Mouse (Mus musculus) naive thymus-derived CD4-positive, alpha-beta T cell, adult 2 months (primary cell): Measurements from ENCODE around the gene Zrsr1.

ENCODE experiments used
- DNase-seq: peaks from one replicate; pipeline ENCODE4 v3.0.0-alpha.2; 2011; ENCODE audit warnings: low read depth

The Zrsr1 gene

GRCm38 (mm10) chr11:23008824-23009200 is 37.0 kb downstream of the Zrsr1 start:
- DNase-seq, result no peak

- DNase-seq, result no peak
Measured at GRCm38 (mm10) chr11:23013096-23013495, 41.3 kb downstream of the Zrsr1 start.

DNA sequence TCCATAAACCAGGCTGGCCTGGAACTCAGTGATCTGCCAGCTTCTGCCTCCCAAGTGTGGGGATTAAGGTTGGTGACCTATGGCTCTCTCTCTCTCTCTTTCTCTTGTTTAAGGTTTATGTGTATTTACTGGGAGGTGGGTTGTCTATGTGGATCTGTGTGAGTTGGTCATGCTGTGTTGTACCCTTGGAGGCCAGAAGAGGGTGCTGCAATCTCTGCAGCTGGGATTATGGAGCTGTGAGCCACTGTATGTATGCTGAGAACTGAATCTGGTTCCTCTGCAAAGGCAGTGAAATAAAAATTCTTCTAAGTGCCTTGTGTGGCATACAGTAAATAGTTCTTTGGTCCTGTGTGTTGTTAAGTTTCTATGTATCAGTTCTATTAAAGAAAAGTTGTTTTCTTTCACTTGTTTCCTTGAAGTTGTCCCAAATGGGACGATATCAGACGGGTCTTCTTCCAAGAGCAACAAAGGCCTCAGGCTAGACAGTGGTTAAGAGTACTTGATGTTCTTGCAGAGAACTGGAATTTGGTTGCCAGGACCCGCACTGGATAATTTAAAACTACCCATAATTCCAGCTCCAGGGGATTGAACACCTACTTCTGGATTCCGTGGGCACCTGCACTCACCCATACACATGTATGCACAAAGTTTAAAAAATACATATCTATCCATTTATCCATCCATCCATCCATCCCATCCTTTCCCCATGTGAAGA is 41.9 kb downstream of the Zrsr1 start:
- DNase-seq, result peak; percentile 40

- no peak for DNase-seq
Measured at GRCm38 (mm10) chr11:23014996-23015395, 43.2 kb downstream of the Zrsr1 start.

GRCm38 (mm10) chr11:23017943-23018342 is 46.1 kb downstream of the Zrsr1 start:
- DNase-seq, result no peak

DNA sequence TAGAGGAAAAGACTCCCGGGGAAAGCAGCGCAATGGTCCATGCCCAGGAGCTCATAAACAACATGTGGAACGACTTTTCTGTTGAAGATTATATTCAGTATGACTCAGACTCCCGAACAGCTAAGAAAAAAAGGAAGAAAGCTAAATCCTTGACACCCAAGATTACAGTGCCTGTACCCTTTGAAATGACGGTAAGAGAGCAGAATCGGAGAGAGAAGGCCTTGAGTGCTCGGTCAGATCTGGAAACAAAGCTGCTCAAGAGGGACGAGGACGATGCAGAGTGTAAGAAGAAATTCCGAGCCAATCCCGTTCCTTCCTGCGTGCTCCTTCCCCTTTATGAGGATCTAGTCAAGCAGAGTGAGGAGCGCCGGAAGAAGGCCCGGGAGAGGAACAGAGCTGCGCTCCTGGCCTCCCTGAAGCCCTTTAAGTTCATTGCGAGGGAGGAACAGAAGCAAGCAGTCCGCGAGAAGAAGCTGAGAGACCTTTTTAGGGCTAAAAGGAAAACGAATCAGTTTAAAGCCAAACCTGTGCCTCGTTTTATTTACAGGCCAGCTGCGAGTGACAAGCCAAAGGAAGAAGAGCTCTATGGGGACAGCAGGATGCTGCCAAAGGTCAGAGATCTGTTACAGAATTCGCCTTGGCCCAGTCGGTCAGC is 48.4 kb downstream of the Zrsr1 start:
- DNase-seq, result no peak

DNA sequence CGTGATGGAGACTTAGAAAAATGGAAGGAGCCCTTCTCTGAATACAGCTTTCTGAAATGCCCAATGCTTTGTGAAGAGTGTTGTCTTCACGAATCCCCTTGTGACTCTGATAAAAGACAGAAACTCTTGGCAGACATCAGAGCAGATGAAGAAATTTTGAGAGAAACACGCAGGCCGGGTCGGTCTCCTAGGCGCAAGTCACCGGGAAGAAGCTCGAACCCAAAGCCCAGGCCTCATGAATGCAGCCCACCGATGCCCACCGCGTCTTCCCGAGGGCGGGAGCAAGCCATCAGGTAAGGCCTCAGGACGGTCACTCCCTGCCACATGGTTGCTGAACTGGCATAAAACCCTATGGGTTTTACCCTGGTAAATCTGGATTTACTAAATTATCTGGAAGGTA is 49.0 kb downstream of the Zrsr1 start:
- no peak for DNase-seq

GRCm38 (mm10) chr11:23023155-23023554 is 51.4 kb downstream of the Zrsr1 start:
- DNase-seq, result no peak

DNA sequence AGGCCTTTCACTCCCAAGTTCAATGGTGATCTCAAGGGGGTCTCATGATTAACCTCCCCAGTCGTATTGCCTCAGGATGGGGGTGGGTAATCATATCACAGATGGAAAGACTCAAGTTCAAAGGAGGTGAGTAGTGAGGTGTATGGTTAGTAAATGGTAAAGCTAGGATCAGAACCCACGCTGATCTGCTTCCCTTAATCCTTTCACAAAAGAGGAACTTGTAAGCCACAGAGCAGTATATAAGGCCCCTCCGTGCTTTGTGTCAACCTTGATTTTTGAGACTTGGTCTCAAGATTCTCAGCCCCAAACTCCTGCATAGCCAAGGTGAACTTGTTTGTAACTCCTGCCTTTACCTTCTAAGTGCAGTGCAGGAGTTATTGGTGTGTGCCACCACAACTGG is 52.4 kb downstream of the Zrsr1 start:
- DNase-seq, result no peak
